Mouse (Mus musculus) layer of hippocampus, postnatal 25 days (tissue): Measurements from ENCODE around the gene Tmem104. TPM values are rescaled to one million over a fixed set of nuclear protein-coding genes. Genes with fewer than 3 reads are reported as not detected.

ENCODE experiments used
- DNase-seq, 2 experiments: peaks; one replicate each; pipeline ENCODE4 v3.0.0; 2022; ENCODE audit warnings: mixed read lengths in 2 of 2, low spot score in 1 of 2; ENCODE audit errors: extremely low spot score in 1 of 2
- total RNA-seq, 2 experiments: library from RNA; stranded (reverse); gene quantifications; 2 replicates each; pipeline ENCODE4 v1.2.3; 2021

Gene Tmem104
- total RNA-seq, 2 experiments from 2014 or later = 19.0 to 19.4 TPM

- DNase-seq = no peak
These were observed 39.7 kb downstream of the Tmem104 start for GRCm38 (mm10) chr11:115226811-115227491.

GRCm38 (mm10) chr11:115227640-115228039 is 40.4 kb downstream of the Tmem104 start:
- no peak for DNase-seq

GRCm38 (mm10) chr11:115228430-115228829 is 41.1 kb downstream of the Tmem104 start:
- no peak for DNase-seq

GRCm38 (mm10) chr11:115229021-115229930 is 42.0 kb downstream of the Tmem104 start:
- DNase-seq = no peak

- no peak for DNase-seq
These were observed 44.1 kb downstream of the Tmem104 start for GRCm38 (mm10) chr11:115231168-115231915.

- no peak for DNase-seq
These were observed 44.6 kb downstream of the Tmem104 start for GRCm38 (mm10) chr11:115231924-115232323.

GRCm38 (mm10) chr11:115232889-115233288 is 45.6 kb downstream of the Tmem104 start:
- DNase-seq = no peak

- no peak for DNase-seq
These were observed 46.4 kb downstream of the Tmem104 start for GRCm38 (mm10) chr11:115233526-115234290.

GRCm38 (mm10) chr11:115234320-115235044 is 47.2 kb downstream of the Tmem104 start:
- DNase-seq = no peak

- DNase-seq = no peak
These were observed 49.3 kb downstream of the Tmem104 start for GRCm38 (mm10) chr11:115236570-115236969.

GRCm38 (mm10) chr11:115241402-115241801 is 54.1 kb downstream of the Tmem104 start:
- no peak for DNase-seq

GRCm38 (mm10) chr11:115242746-115243145 is 55.5 kb downstream of the Tmem104 start:
- DNase-seq = no peak

GRCm38 (mm10) chr11:115243783-115244182 is 56.5 kb downstream of the Tmem104 start:
- DNase-seq = no peak

GRCm38 (mm10) chr11:115244840-115245239 is 57.6 kb downstream of the Tmem104 start:
- no peak for DNase-seq

- DNase-seq = no peak
These were observed 59.1 kb downstream of the Tmem104 start for GRCm38 (mm10) chr11:115246386-115246785.

GRCm38 (mm10) chr11:115247240-115247639 is 60.0 kb downstream of the Tmem104 start:
- no peak for DNase-seq

- no peak for DNase-seq
These were observed 60.7 kb downstream of the Tmem104 start for GRCm38 (mm10) chr11:115247945-115248344.

- no peak for DNase-seq
These were observed 62.6 kb downstream of the Tmem104 start for GRCm38 (mm10) chr11:115249721-115250404.
